13 mouse cellular contexts compared by ENCODE assay signal in the genomic region with DNA sequence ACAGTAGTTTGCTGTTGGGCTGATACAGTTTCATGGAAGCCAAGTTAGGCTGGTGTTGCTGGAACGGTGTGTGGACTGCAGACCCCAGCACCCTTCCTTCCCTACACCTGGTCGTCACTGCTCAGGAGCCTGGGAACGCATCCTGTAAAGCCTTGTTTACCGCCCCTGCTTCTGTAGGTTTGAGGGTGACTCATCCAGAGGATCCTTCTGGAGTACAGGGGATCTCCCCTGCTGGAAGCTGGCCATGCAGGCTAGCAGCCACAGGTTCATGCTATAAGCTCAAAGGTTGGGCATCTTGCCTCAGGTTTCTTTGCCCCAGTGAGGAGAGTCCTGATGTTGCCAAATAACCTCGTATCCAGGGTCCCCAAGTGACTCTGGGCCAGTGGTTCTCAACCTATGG.
DNase-seq lines count a peak whose midpoint lies in the region; ATAC-seq lines count a peak whose summit lies in the region.
"Had no signal": no experiment of that assay in that cellular context is flagged by ENCODE, and none has a peak within 500 bp of the region (broad histone marks: within the 10 kb centered on the region; RNA-seq: fewer than 3 reads in every experiment).

No protein-coding gene starts in this region.

- H3K27ac ChIP-seq in heart, embryonic 15.5 days: peak overlapping the region; percentile 84
- peak overlapping the region; percentile 25; the same call in 1 of the 2 replicates for H3K27ac ChIP-seq in neural tube, embryonic 14.5 days (ENCODE audit: low read depth, low read length)
- no peak overlapping the region; the same call in 1 of the 2 replicates for H3K27ac ChIP-seq in neural tube, embryonic 15.5 days (replicated peaks)
- H3K27ac ChIP-seq: embryonic facial prominence, embryonic 13.5 days; liver, embryonic 13.5 days had no signal

- WGBS in heart, embryonic 15.5 days: 60% methylated on average over 5 of the region's 5 CpGs
- 89% methylated on average over 5 of the region's 5 CpGs for WGBS in neural tube, embryonic 14.5 days
- 81% methylated on average over 5 of the region's 5 CpGs for WGBS in neural tube, embryonic 15.5 days

- peaks cover 23% of the 10 kb centered on the region for H3K4me1 ChIP-seq in heart, embryonic 15.5 days (replicated peaks)
- H3K4me1 ChIP-seq in neural tube, embryonic 14.5 days (ENCODE audit: control insufficient read depth, insufficient read depth, low read length): no peaks in the 10 kb centered on the region
- peaks cover 11% of the 10 kb centered on the region; the same call in 1 of the 2 replicates for H3K4me1 ChIP-seq in neural tube, embryonic 15.5 days
- H3K4me1 ChIP-seq: liver, embryonic 13.5 days had no signal

- no peaks in the 10 kb centered on the region for H3K27me3 ChIP-seq in heart, embryonic 15.5 days
- H3K27me3 ChIP-seq in neural tube, embryonic 14.5 days (ENCODE audit: control insufficient read depth, insufficient read depth, low read length): no peaks in the 10 kb centered on the region
- H3K27me3 ChIP-seq in neural tube, embryonic 15.5 days (replicated peaks): no peaks in the 10 kb centered on the region
- H3K27me3 ChIP-seq: embryonic facial prominence, embryonic 13.5 days; liver, embryonic 13.5 days had no signal

- ATAC-seq in heart, embryonic 15.5 days (replicated peaks; ENCODE audit: insufficient number of reproducible peaks, insufficient read depth, low FRiP score, low read depth): no peak
- 0 out of 2 replicates have a peak, but pooled peaks have one; percentile 17 for ATAC-seq in neural tube, embryonic 14.5 days (ENCODE audit: low read depth)
- no peak for ATAC-seq in neural tube, embryonic 15.5 days (ENCODE audit: low FRiP score)

- H3K9me3 ChIP-seq in heart, embryonic 15.5 days (replicated peaks): no peaks in the 10 kb centered on the region
- no peaks in the 10 kb centered on the region for H3K9me3 ChIP-seq in neural tube, embryonic 14.5 days (ENCODE audit: control insufficient read depth, low read length)
- no peaks in the 10 kb centered on the region for H3K9me3 ChIP-seq in neural tube, embryonic 15.5 days (replicated peaks)
- H3K9me3 ChIP-seq: embryonic facial prominence, embryonic 13.5 days; liver, embryonic 13.5 days had no signal

- no peak overlapping the region for H3K4me3 ChIP-seq in heart, embryonic 15.5 days
- no peak overlapping the region for H3K4me3 ChIP-seq in neural tube, embryonic 14.5 days (ENCODE audit: low read depth, low read length)
- H3K4me3 ChIP-seq in neural tube, embryonic 15.5 days (replicated peaks): no peak overlapping the region
- H3K4me3 ChIP-seq: embryonic facial prominence, embryonic 13.5 days; liver, embryonic 13.5 days had no signal

- intact Hi-C loops in heart, postnatal 36 days (cut with DNase I): no loop called here

- no peaks in the 10 kb centered on the region for H3K36me3 ChIP-seq in heart, embryonic 15.5 days
- H3K36me3 ChIP-seq in neural tube, embryonic 14.5 days (ENCODE audit: control insufficient read depth, insufficient read depth, low read length): no peaks in the 10 kb centered on the region
- H3K36me3 ChIP-seq in neural tube, embryonic 15.5 days: no peaks in the 10 kb centered on the region
- H3K36me3 ChIP-seq: embryonic facial prominence, embryonic 13.5 days; liver, embryonic 13.5 days had no signal

- no peak overlapping the region for H3K4me2 ChIP-seq in heart, embryonic 15.5 days
- no peak overlapping the region for H3K4me2 ChIP-seq in neural tube, embryonic 14.5 days (ENCODE audit: low read depth, low read length)
- no peak overlapping the region for H3K4me2 ChIP-seq in neural tube, embryonic 15.5 days
- H3K4me2 ChIP-seq: embryonic facial prominence, embryonic 13.5 days; liver, embryonic 13.5 days had no signal

- H3K9ac ChIP-seq in heart, embryonic 15.5 days: no peak overlapping the region
- H3K9ac ChIP-seq in neural tube, embryonic 14.5 days (replicated peaks; ENCODE audit: low read depth, low read length): no peak overlapping the region
- no peak overlapping the region for H3K9ac ChIP-seq in neural tube, embryonic 15.5 days (replicated peaks)
- H3K9ac ChIP-seq: embryonic facial prominence, embryonic 13.5 days; liver, embryonic 13.5 days had no signal

- DNase-seq in adrenal gland, postnatal 36 days: peak; percentile 19 to 22
- DNase-seq in adrenal gland, adult 8-10 months: no peak
- DNase-seq in heart, postnatal 36 days: no peak
- no peak for DNase-seq in spleen, adult 18-20 months
- DNase-seq in left cerebral cortex, adult 18-20 months (ENCODE audit: low spot score in 2 of 2): no peak
- DNase-seq: gastrocnemius, postnatal 25 days; layer of hippocampus, adult 9-11 months; liver, embryonic 13.5 days; thymus, postnatal 36 days had no signal

Comparison
In these comparisons a context has a peak if more than half of its experiments do, and no peak if none do; other contexts are left out.
1. DNase-seq: peak in adrenal gland, postnatal 36 days (2 of 2); none in adrenal gland, adult 8-10 months (single experiment), heart, postnatal 36 days (0 of 2), spleen, adult 18-20 months (0 of 2) and left cerebral cortex, adult 18-20 months (0 of 2).